In the genomic region with DNA sequence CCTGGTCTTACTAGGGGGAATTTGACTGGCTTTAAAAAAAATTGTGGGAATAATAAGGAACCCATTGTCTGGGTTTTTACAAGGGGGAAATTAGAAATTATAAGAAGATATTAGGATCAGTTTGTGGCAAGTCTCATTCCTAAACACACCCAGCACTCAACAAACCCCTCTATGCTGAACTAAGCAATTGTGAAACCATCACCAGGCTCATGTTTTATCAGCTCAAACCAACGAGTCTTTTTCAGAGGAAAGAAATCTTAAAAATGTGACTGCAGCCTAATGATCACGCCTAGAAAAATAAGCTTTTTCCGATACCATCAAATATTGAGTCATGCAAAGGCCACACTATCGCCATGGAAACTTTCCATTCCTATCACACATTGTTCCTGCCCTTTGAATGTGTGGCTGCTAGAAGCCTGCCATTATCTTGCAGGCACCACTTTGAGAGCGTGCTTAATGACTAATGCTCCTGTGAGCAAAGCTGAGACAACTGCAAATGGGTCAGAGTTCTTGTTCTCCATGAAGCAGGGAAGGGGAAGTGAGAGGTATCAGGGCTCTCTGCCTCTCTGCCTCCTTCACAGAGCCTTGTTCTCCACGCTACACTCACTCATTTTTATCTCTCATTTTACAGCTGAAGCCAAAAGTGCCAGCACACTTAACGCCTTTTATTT, we compare ENCODE assay signal across 12 mouse cellular contexts. TPM values are rescaled to one million over a fixed set of nuclear protein-coding genes. Genes with fewer than 3 reads are reported as not detected.
A peak's percentile ranks its signal among the peaks of the same experiment; 100 is the strongest.
DNase-seq lines count a peak whose midpoint lies in the region; ATAC-seq and TF ChIP-seq lines count a peak whose summit lies in the region.
"Had no signal": no experiment of that assay in that cellular context is flagged by ENCODE, and none has a peak within 500 bp of the region (broad histone marks: within the 10 kb centered on the region; RNA-seq: fewer than 3 reads in every experiment).

No protein-coding gene starts in this region.

- no peak overlapping the region for H3K9ac ChIP-seq in neural tube, embryonic 14.5 days (replicated peaks; ENCODE audit: low read depth, low read length)
- no peak overlapping the region for H3K9ac ChIP-seq in heart, postnatal 0 days (replicated peaks; ENCODE audit: low read depth, low read length)

- no peaks in the 10 kb centered on the region for H3K27me3 ChIP-seq in neural tube, embryonic 14.5 days (ENCODE audit: control insufficient read depth, insufficient read depth, low read length)
- no peaks in the 10 kb centered on the region for H3K27me3 ChIP-seq in heart, postnatal 0 days (ENCODE audit: control insufficient read depth, insufficient read depth, low read length)

- H3K4me2 ChIP-seq in neural tube, embryonic 14.5 days (ENCODE audit: low read depth, low read length): no peak overlapping the region
- no peak overlapping the region for H3K4me2 ChIP-seq in heart, postnatal 0 days (ENCODE audit: low read depth, low read length)

- WGBS in neural tube, embryonic 14.5 days: 54% methylated on average over 7 of the region's 7 CpGs
- WGBS in heart, postnatal 0 days: 22% methylated on average over 7 of the region's 7 CpGs

- TF ChIP-seq CTCF in heart, postnatal 0 days (IDR thresholded peaks at IDR 0.05; ENCODE audit: low read depth): no peak

- ATAC-seq in CD4-positive, CD25-positive, alpha-beta regulatory T cell, adult 4 months: no peak
- 0 out of 2 replicates have a peak, but pooled peaks have one; percentile 7 for ATAC-seq in neural tube, embryonic 14.5 days (ENCODE audit: low read depth)
- peak; percentile 36; the same call in 1 of the 2 replicates for ATAC-seq in heart, postnatal 0 days (ENCODE audit: insufficient read depth, low read depth)
- ATAC-seq in erythroid progenitor cell, adult 5-6 weeks (replicated peaks; ENCODE audit: low FRiP score, poor library complexity, severe bottlenecking): no peak

- no peaks in the 10 kb centered on the region for H3K9me3 ChIP-seq in neural tube, embryonic 14.5 days (ENCODE audit: control insufficient read depth, low read length)
- no peaks in the 10 kb centered on the region for H3K9me3 ChIP-seq in heart, postnatal 0 days (replicated peaks; ENCODE audit: control insufficient read depth, low read length)

- H3K4me1 ChIP-seq in neural tube, embryonic 14.5 days (ENCODE audit: control insufficient read depth, insufficient read depth, low read length): peaks cover 8% of the 10 kb centered on the region; the same call in 1 of the 2 replicates
- no peaks in the 10 kb centered on the region for H3K4me1 ChIP-seq in heart, postnatal 0 days (ENCODE audit: control insufficient read depth, insufficient read depth)

- H3K27ac ChIP-seq in neural tube, embryonic 14.5 days (ENCODE audit: low read depth, low read length): no peak overlapping the region
- H3K27ac ChIP-seq in heart, postnatal 0 days (ENCODE audit: low read depth): no peak overlapping the region

- H3K4me3 ChIP-seq in neural tube, embryonic 14.5 days (ENCODE audit: low read depth, low read length): no peak overlapping the region
- H3K4me3 ChIP-seq in heart, postnatal 0 days (ENCODE audit: low read depth, low read length): no peak overlapping the region
- H3K4me3 ChIP-seq: erythroblast, embryonic 14.5 days had no signal

- TF ChIP-seq EP300 in heart, postnatal 0 days (IDR thresholded peaks at IDR 0.05; ENCODE audit: low read depth): no peak

- DNase-seq in CD4-positive, CD25-positive, alpha-beta regulatory T cell, adult 2 months (ENCODE audit: low read depth, low spot score): peak; percentile 7
- no peak for DNase-seq in neural tube, embryonic 10.5 days (ENCODE audit: extremely low spot score, low spot score)
- peak; percentile 45 for DNase-seq in heart, postnatal 0 days (ENCODE audit: low spot score)
- no peak for DNase-seq in gastrocnemius, postnatal 25 days
- DNase-seq in adrenal gland, postnatal 36 days: no peak
- DNase-seq: cerebellum, adult 8-10 months; kidney, postnatal 25 days; lung, postnatal 14 days had no signal

- H3K36me3 ChIP-seq in neural tube, embryonic 14.5 days (ENCODE audit: control insufficient read depth, insufficient read depth, low read length): no peaks in the 10 kb centered on the region
- no peaks in the 10 kb centered on the region for H3K36me3 ChIP-seq in heart, postnatal 0 days (replicated peaks; ENCODE audit: control insufficient read depth, insufficient read depth, low read length)

RNA-seq across cellular contexts. Expression of gene Gldc, which starts 50.1 kb away (rescaled TPM):
- polyA plus RNA-seq in CD4-positive, CD25-positive, alpha-beta regulatory T cell, adult 4 months (2017; shearing (Covaris generic)): under 1 TPM in 1 of 2 experiments, not detected in 1; 0.15 TPM
- polyA plus RNA-seq in neural tube, embryonic 14.5 days (2014; fragmentation: Nextera tagmentation; extraction: Ambion mirVana): 5.4 and 6.2 TPM in 2 replicates
- 2.0 TPM in 1 of 2 replicates, not detected in the other for total RNA-seq in heart, postnatal 0 days (2014; rRNA removed; ENCODE audit: low replicate concordance)
- 0.25 and 0.32 TPM in 2 replicates for polyA plus RNA-seq in heart, postnatal 0 days (2015; fragmentation: Nextera tagmentation; extraction: Ambion mirVana)
- total RNA-seq in gastrocnemius, postnatal 25 days (2021): under 1 TPM in 1 of 2 experiments, not detected in 1; 0.11 TPM
- total RNA-seq in erythroid progenitor cell, adult 5-6 weeks (2015; ENCODE audit: low replicate concordance): not detected in 2 replicates
- not detected in 2 replicates for total RNA-seq in erythroid progenitor cell, adult 5-6 weeks (2017; ENCODE audit: low replicate concordance)
- under 1 TPM; 0.46 to 0.63 TPM for total RNA-seq in adrenal gland, postnatal 36 days (2021)

Comparison
In these comparisons a context has a peak if more than half of its experiments do, and no peak if none do; other contexts are left out.
1. DNase-seq: peak in CD4-positive, CD25-positive, alpha-beta regulatory T cell, adult 2 months (single experiment) and heart, postnatal 0 days (single experiment); none in neural tube, embryonic 10.5 days (single experiment), gastrocnemius, postnatal 25 days (single experiment) and adrenal gland, postnatal 36 days (0 of 2).
2. ATAC-seq: peak in neural tube, embryonic 14.5 days (single experiment) and heart, postnatal 0 days (single experiment); none in CD4-positive, CD25-positive, alpha-beta regulatory T cell, adult 4 months (single experiment) and erythroid progenitor cell, adult 5-6 weeks (single experiment).